Comparison of ENCODE assay signal across 8 mouse cellular contexts in genomic region chr19:27429745-27430251, GRCm38 (mm10). TPM values are rescaled to one million over a fixed set of nuclear protein-coding genes. Genes with fewer than 3 reads are reported as not detected.
A peak's percentile ranks its signal among the peaks of the same experiment; 100 is the strongest.
DNase-seq lines count a peak whose midpoint lies in the region; ATAC-seq lines count a peak whose summit lies in the region.

Gene Pum3 (minus strand): TSS chr19:27429825.

- H3K9ac ChIP-seq in hindbrain, embryonic 11.5 days (ENCODE audit: low read depth, low read length): peak within 1 kb of the TSS; percentile 76

- H3K36me3 ChIP-seq in hindbrain, embryonic 11.5 days (ENCODE audit: control insufficient read depth, insufficient read depth, low read length): no peaks in the 10 kb centered on the region

- H3K9me3 ChIP-seq in hindbrain, embryonic 11.5 days (ENCODE audit: control insufficient read depth, low read length): no peaks in the 10 kb centered on the region

- H3K4me2 ChIP-seq in hindbrain, embryonic 11.5 days (replicated peaks; ENCODE audit: low read depth, low read length): peak within 1 kb of the TSS; percentile 80

- WGBS in hindbrain, embryonic 11.5 days: under 1% methylated on average over 40 of the region's 40 CpGs

- peak within 1 kb of the TSS; percentile 75 for H3K4me3 ChIP-seq in hindbrain, embryonic 11.5 days (ENCODE audit: low read depth, low read length)

- peak within 1 kb of the TSS; percentile 70 for H3K27ac ChIP-seq in hindbrain, embryonic 11.5 days (ENCODE audit: low read depth, low read length)

- DNase-seq in Muller cell, postnatal 12 days (ENCODE audit: inconsistent ontology term): peak; percentile 98
- DNase-seq in cerebellum, adult 9-11 months: peak; percentile 99
- peak; percentile 99 to 100 for DNase-seq in frontal cortex, adult 2 months (ENCODE audit: extremely low spot score in 1 of 2, low spot score in 1 of 2)
- peak; percentile 96 for DNase-seq in hindbrain, embryonic 11.5 days (ENCODE audit: low spot score)
- peak; percentile 96 for DNase-seq in layer of hippocampus, postnatal 10 days (ENCODE audit: low spot score in 2 of 2)
- DNase-seq in lung, postnatal 10 days: peak; percentile 99
- peak; percentile 93 for DNase-seq in ovary, postnatal 36 days (ENCODE audit: low spot score)
- peak; percentile 91 for DNase-seq in thymus, postnatal 25 days

- 0 out of 2 replicates have a peak, but pooled peaks cover 2% of the 10 kb centered on the region for H3K4me1 ChIP-seq in hindbrain, embryonic 11.5 days (replicated peaks; ENCODE audit: control insufficient read depth, insufficient read depth, low read length)

- H3K27me3 ChIP-seq in hindbrain, embryonic 11.5 days (ENCODE audit: control insufficient read depth, insufficient read depth, low read length): no peaks in the 10 kb centered on the region

- peak; percentile 98 for ATAC-seq in hindbrain, embryonic 11.5 days (ENCODE audit: low FRiP score)

RNA-seq across cellular contexts. Expression of gene Pum3, which starts in this region (rescaled TPM):
- polyA plus RNA-seq in frontal cortex, adult 2 months (2012; rRNA removed): 22.9 and 23.1 TPM in 2 replicates
- 78.3 and 81.3 TPM in 2 replicates for polyA plus RNA-seq in hindbrain, embryonic 11.5 days (2014; fragmentation: Nextera tagmentation; extraction: Ambion mirVana)
- 10 to 100 TPM; 82.1 to 96.2 TPM for total RNA-seq in layer of hippocampus, postnatal 10 days (2021)

Comparison
In these comparisons a context has a peak if more than half of its experiments do, and no peak if none do; other contexts are left out.
1. Peak in every context shown above with its lines: DNase-seq, ATAC-seq, H3K4me3 ChIP-seq and H3K27ac ChIP-seq.